Mouse (Mus musculus): Measurements from ENCODE around the gene Bcl7b. TPM values are rescaled to one million over a fixed set of nuclear protein-coding genes. Genes with fewer than 3 reads are reported as not detected.

Bcl7b gene
- polyA plus RNA-seq, 1 experiment from 2014 or later = 65.7 TPM

GRCm38 (mm10) chr5:135133736-135134405, 34.2 kb upstream of the Bcl7b start:
- H3K4me3 ChIP-seq (ENCODE audit: low read depth, low read length) = peak overlapping the region; percentile 12
- peak; percentile 87 for ATAC-seq

GRCm38 (mm10) chr5:135134534-135134933, 33.5 kb upstream of the Bcl7b start:
- Histone ChIP-seq H3K27ac (ENCODE audit: low read length) (no peak overlapping the region), H3K4me1 (ENCODE audit: insufficient read depth, low read depth, low read length) (no peaks in the 10 kb centered on the region), H3K4me2 (replicated peaks; ENCODE audit: low read depth, low read length) (peak overlapping the region; percentile 40), H3K4me3 (ENCODE audit: low read depth, low read length) (peak overlapping the region; percentile 12; the same call in 1 of the 2 replicates), H3K9ac (replicated peaks; ENCODE audit: low read depth) (no peak overlapping the region), H3K9me3 (ENCODE audit: low read length) (no peaks in the 10 kb centered on the region), H3K36me3 (ENCODE audit: insufficient read depth, low read length) (no peaks in the 10 kb centered on the region), H3K27me3 (replicated peaks; ENCODE audit: insufficient read depth, low read length) (peaks cover 4% of the 10 kb centered on the region; the same call in 1 of the 2 replicates)
- DNase-seq (ENCODE audit: low spot score) (peak; percentile 27), ATAC-seq (peak; percentile 34)
- TF ChIP-seq EP300 (IDR thresholded peaks at IDR 0.05) (no peak), CTCF (IDR thresholded peaks at IDR 0.05) (peak; percentile 70)
- under 1% methylated on average over 6 of the region's 8 CpGs for WGBS

More at GRCm38 (mm10) chr5:135133736-135134405, 34.2 kb upstream of the Bcl7b start:
- no peaks in the 10 kb centered on the region for H3K36me3 ChIP-seq (ENCODE audit: insufficient read depth, low read length)
- WGBS = 4% methylated on average over 26 of the region's 26 CpGs
- TF ChIP-seq CTCF (IDR thresholded peaks at IDR 0.05) = no peak
- TF ChIP-seq EP300 (IDR thresholded peaks at IDR 0.05) = no peak
- peak overlapping the region; percentile 40 for H3K4me2 ChIP-seq (replicated peaks; ENCODE audit: low read depth, low read length)
- no peaks in the 10 kb centered on the region for H3K9me3 ChIP-seq (ENCODE audit: low read length)
- no peaks in the 10 kb centered on the region for H3K4me1 ChIP-seq (ENCODE audit: insufficient read depth, low read depth, low read length)
- DNase-seq (ENCODE audit: low spot score) = peak; percentile 81
- peaks cover 4% of the 10 kb centered on the region; the same call in 1 of the 2 replicates for H3K27me3 ChIP-seq (replicated peaks; ENCODE audit: insufficient read depth, low read length)
- no peak overlapping the region for H3K9ac ChIP-seq (replicated peaks; ENCODE audit: low read depth)
- H3K27ac ChIP-seq (ENCODE audit: low read length) = no peak overlapping the region

GRCm38 (mm10) chr5:135139881-135140280, 28.2 kb upstream of the Bcl7b start:
- TF ChIP-seq EP300 (IDR thresholded peaks at IDR 0.05) = no peak
- TF ChIP-seq CTCF (IDR thresholded peaks at IDR 0.05) = no peak
- Histone ChIP-seq H3K27ac (ENCODE audit: low read length) (no peak overlapping the region), H3K4me3 (ENCODE audit: low read depth, low read length) (no peak overlapping the region), H3K4me1 (ENCODE audit: insufficient read depth, low read depth, low read length) (no peaks in the 10 kb centered on the region), H3K9me3 (ENCODE audit: low read length) (no peaks in the 10 kb centered on the region), H3K36me3 (ENCODE audit: insufficient read depth, low read length) (no peaks in the 10 kb centered on the region), H3K4me2 (replicated peaks; ENCODE audit: low read depth, low read length) (no peak overlapping the region), H3K27me3 (replicated peaks; ENCODE audit: insufficient read depth, low read length) (no peaks in the 10 kb centered on the region), H3K9ac (replicated peaks; ENCODE audit: low read depth) (no peak overlapping the region)
- DNase-seq (ENCODE audit: low spot score) = no peak
- WGBS = 64% methylated on average over 2 of the region's 2 CpGs
- ATAC-seq = no peak

- H3K27ac ChIP-seq (ENCODE audit: low read length) = no peak overlapping the region
- H3K9me3 ChIP-seq (ENCODE audit: low read length) = no peaks in the 10 kb centered on the region
- ATAC-seq = no peak
- no peak for DNase-seq (ENCODE audit: low spot score)
- 0 out of 2 replicates have a peak, but pooled peaks cover 3% of the 10 kb centered on the region for H3K4me1 ChIP-seq (ENCODE audit: insufficient read depth, low read depth, low read length)
- no peaks in the 10 kb centered on the region for H3K27me3 ChIP-seq (replicated peaks; ENCODE audit: insufficient read depth, low read length)
- no peak overlapping the region for H3K4me2 ChIP-seq (replicated peaks; ENCODE audit: low read depth, low read length)
- H3K36me3 ChIP-seq (ENCODE audit: insufficient read depth, low read length) = no peaks in the 10 kb centered on the region
- no peak overlapping the region for H3K9ac ChIP-seq (replicated peaks; ENCODE audit: low read depth)
- no peak for TF ChIP-seq EP300 (IDR thresholded peaks at IDR 0.05)
- no peak for TF ChIP-seq CTCF (IDR thresholded peaks at IDR 0.05)
- no peak overlapping the region for H3K4me3 ChIP-seq (ENCODE audit: low read depth, low read length)
- WGBS = 44% methylated on average over 4 of the region's 4 CpGs
Measured at GRCm38 (mm10) chr5:135144469-135144868, 23.6 kb upstream of the Bcl7b start.

GRCm38 (mm10) chr5:135145532-135145931, 22.6 kb upstream of the Bcl7b start:
- H3K27me3 ChIP-seq (replicated peaks; ENCODE audit: insufficient read depth, low read length) = no peaks in the 10 kb centered on the region
- no peak overlapping the region for H3K27ac ChIP-seq (ENCODE audit: low read length)
- DNase-seq (ENCODE audit: low spot score) (no peak), ATAC-seq (no peak)
- WGBS = 50% methylated on average over 3 of the region's 3 CpGs
- H3K4me1 ChIP-seq (ENCODE audit: insufficient read depth, low read depth, low read length) = peaks cover 8% of the 10 kb centered on the region
- no peaks in the 10 kb centered on the region for H3K9me3 ChIP-seq (ENCODE audit: low read length)
- no peaks in the 10 kb centered on the region for H3K36me3 ChIP-seq (ENCODE audit: insufficient read depth, low read length)
- no peak overlapping the region for H3K9ac ChIP-seq (replicated peaks; ENCODE audit: low read depth)
- no peak overlapping the region for H3K4me3 ChIP-seq (ENCODE audit: low read depth, low read length)
- no peak overlapping the region for H3K4me2 ChIP-seq (replicated peaks; ENCODE audit: low read depth, low read length)
- no peak for TF ChIP-seq CTCF (IDR thresholded peaks at IDR 0.05)
- no peak for TF ChIP-seq EP300 (IDR thresholded peaks at IDR 0.05)

GRCm38 (mm10) chr5:135145955-135146354, 22.1 kb upstream of the Bcl7b start:
- TF ChIP-seq CTCF (IDR thresholded peaks at IDR 0.05) (no peak), EP300 (IDR thresholded peaks at IDR 0.05) (no peak)
- H3K9ac ChIP-seq (replicated peaks; ENCODE audit: low read depth) = no peak overlapping the region
- H3K9me3 ChIP-seq (ENCODE audit: low read length) = no peaks in the 10 kb centered on the region
- DNase-seq (ENCODE audit: low spot score) (no peak), ATAC-seq (no peak)
- H3K4me3 ChIP-seq (ENCODE audit: low read depth, low read length) = no peak overlapping the region
- no peak overlapping the region for H3K4me2 ChIP-seq (replicated peaks; ENCODE audit: low read depth, low read length)
- no peaks in the 10 kb centered on the region for H3K27me3 ChIP-seq (replicated peaks; ENCODE audit: insufficient read depth, low read length)
- H3K36me3 ChIP-seq (ENCODE audit: insufficient read depth, low read length) = no peaks in the 10 kb centered on the region
- H3K4me1 ChIP-seq (ENCODE audit: insufficient read depth, low read depth, low read length) = peaks cover 9% of the 10 kb centered on the region
- H3K27ac ChIP-seq (ENCODE audit: low read length) = no peak overlapping the region
